Mouse (Mus musculus) small intestine, adult 2 months (tissue): ENCODE data around the gene Ttc38.

Experiments used
- CTCF ChIP-seq: fragments of 200-500 bp; IDR thresholded peaks from 2 replicates; pipeline ENCODE4 v1.5.1; 2012; ENCODE audit warnings: low read depth, mild to moderate bottlenecking, control low read depth, inconsistent platforms, low read length, moderate library complexity, mixed read lengths; ENCODE audit not compliant: insufficient replicate concordance, insufficient read length; ENCODE audit errors: extremely low read depth
- POLR2A ChIP-seq: fragments of 200-500 bp; IDR thresholded peaks from 2 replicates; pipeline ENCODE4 v1.6.1; 2012; ENCODE audit warnings: low read depth, mild to moderate bottlenecking, control low read depth, inconsistent platforms, low read length, moderate library complexity

GRCm38 (mm10) chr15:85831954-85832590 lies at the start of gene Ttc38:
- TF ChIP-seq CTCF (no peak; the same call in 1 of the 2 replicates), POLR2A (peak; percentile 72)
